Mouse (Mus musculus) 3T3-L1 (cell line): ENCODE results near the gene Rag1.

Experiments used
- DNase-seq: peaks from one replicate; pipeline ENCODE4 v3.0.0-alpha.2; 2015; ENCODE audit warnings: low read depth, low spot score

The Rag1 gene

DNA sequence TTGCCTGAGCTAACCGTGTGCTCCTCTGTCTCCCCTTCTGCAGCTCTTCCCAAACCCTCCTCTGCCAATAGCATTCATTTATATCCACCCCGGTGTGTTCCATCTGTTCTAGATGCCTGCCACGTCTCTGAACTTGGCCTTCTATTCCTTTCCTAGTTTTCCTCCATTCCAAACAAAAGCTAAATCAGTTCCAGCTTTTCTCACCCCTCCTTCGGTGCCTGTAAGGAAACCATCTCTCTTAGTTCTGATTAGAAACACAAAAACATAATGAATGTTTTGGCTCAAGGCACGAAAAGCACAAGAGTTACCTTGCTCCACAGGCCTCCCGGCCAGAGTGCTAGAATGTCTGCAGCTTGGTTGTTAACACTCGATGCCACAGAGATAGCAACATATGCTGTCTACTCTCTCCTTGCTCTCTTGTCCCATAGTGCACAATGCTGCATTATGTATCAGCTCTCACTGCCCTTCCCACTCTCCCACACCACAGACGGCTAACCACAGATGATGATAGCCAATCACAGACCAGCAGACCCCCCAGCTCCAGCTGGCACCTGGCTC, at the start of gene Rag1, which contains the start of gene B230118H07Rik:
Gene Rag1, minus strand, starts transcription at position 388 of the 558 bp plus-strand sequence.
Gene B230118H07Rik, minus strand, starts transcription at position 419 of the 558 bp plus-strand sequence.
- DNase-seq, result no peak

DNA sequence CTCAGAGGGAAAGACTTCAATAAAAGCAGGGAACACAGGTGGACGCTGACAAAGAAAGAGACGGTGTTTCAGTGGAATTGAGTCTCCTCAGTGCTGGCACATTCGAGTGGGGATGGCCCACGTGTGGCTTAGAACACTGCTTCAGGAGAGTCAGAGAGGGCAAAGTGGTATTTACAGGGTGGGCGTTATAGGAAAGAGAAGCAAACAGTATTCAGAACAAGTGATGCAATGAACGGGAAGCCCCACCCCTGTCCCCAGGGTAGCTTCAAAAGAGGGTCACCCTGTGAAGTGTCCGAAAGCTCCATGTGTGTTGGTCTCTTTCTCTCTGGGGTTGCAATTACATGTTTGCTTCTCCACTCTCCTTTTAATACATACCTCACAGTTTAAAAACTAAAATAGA, 46.3 kb upstream of the Rag1 start:
- no peak for DNase-seq

DNA sequence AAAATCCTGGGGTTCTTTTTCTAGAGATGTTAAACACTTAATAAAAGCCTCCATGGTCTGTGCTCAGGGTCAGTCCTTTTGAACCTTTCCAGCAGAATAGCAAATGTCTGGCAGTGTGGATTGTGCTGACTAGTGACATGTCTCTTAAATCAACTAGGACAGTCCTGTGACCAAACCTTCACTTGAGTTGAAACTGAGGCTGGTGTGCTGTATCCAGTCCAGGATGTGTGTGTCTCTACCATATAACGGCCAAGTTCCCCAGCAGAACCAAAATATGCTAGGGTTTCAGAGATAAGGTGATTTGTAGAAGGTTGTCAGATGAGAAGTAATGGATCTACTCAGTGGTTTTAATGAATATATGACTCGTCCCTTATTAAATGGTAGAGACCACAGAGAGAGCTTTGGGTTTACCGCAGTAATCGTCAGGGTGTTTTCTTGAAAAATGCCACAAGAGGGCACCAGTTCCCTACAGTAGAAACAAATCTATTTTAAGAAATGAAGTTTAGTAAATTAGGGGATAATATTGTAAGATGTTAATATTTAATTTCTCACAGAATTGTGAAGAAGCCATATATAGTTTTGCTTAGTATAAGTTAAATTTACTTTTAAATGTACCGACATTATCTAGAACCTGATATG, 44.4 kb upstream of the Rag1 start:
- DNase-seq, result peak; percentile 57

DNA sequence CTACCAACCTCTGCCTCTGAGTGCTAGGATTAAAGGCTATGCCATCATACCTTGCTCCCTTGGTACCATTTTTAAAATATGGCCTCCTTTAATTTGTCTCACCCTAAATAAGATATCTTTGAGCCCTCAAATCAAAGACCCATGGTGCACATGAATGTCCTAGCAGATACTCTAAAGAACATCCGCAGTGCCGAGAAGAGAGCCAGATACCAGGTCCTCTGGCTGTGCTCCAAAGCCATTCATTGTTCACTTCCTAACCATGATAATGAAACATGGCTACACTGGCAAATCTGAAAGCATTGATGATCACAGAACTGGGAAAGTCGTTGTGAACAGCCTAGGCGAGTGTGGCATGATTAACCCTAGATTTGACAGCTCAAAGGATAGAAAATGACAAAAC, 43.7 kb upstream of the Rag1 start:
- no peak for DNase-seq

DNA sequence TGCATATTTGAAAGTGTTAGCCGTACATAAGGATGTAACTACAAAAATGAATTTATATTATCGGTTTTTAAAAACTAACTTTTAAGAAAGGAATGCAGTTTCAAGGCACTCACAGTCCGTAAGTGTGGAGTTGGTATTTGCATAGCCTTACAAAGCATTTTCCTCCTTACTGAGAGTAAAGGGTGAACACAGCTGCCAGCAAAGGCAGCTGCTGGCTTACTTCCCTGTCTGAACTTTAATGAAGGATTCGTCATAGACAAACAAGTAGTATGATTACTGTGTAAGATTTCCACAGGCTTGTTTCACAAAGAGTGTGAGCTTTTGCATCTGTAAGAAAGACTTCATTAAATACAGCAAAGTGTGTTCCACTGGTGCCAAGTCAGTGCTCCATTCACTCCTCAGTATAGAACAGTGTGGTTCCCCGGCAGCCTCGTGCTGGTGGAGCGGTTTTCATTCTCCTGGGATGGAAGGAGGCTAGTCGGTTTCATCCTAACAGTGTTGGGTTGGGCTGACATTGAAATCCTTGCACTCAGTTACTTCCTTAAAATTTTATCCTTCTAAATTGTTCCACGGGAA, 41.0 kb upstream of the Rag1 start:
- no peak for DNase-seq

DNA sequence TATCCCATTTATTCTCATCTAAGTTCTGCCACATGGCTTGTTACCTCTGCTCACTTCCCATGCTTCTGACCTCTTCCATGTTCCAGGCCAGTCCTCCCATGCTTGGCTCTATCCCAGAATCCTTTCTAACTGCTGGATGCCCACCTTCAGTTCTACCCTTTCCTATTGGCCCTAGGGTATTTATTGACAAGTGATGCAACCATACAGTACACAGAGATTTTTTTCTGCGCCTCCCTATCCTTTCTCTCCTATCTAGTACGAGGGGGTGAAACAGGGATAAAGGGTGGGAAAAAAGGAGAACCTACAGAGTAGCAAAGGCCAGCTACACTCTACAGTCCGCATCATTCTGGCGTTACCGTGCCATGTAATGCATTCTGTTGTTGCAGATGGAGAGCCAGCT, 38.7 kb upstream of the Rag1 start:
- no peak for DNase-seq

DNA sequence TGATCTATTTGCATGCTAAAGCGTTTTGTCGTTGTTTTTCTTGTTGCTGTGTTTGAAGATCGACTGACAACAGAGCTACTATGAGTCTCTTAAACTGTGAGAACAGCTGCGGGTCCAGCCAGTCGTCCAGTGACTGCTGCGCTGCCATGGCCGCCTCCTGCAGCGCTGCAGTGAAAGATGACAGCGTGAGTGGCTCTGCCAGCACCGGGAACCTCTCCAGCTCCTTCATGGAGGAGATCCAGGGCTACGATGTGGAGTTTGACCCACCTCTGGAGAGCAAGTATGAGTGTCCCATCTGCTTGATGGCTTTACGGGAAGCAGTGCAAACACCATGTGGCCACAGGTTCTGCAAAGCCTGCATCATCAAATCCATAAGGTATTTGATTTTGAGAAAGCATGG, 35.1 kb upstream of the Rag1 start:
- no peak for DNase-seq

DNA sequence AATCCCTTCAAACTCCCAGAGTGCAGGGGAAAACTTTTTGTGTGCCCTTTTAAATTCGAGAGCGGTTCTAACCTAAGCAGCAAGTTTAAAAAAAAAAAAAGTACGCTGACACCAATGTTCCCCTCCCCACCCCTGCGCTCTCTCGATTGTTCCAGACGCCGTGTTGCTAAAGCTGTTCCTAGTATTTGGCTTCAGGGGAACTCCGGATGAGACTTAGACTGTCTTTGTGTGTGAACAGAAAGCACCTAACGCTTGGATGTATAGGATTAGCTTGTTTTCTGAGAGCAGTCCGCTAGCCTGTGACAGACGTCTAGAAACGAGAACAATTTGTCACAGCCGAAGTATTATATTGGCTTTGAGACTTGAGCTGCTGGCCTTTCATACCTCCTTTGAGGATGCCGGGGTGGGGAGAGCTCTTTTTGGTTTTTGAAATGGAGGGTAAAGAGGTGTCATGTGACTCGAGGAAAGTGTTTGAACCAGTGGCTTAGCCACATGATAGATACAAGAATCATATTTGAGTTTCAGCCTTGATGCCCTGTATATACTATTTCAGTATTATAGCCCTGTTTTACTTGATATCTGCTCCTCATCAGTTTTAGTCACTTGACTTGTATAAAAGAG, 30.0 kb upstream of the Rag1 start:
- peak; percentile 35 for DNase-seq

DNA sequence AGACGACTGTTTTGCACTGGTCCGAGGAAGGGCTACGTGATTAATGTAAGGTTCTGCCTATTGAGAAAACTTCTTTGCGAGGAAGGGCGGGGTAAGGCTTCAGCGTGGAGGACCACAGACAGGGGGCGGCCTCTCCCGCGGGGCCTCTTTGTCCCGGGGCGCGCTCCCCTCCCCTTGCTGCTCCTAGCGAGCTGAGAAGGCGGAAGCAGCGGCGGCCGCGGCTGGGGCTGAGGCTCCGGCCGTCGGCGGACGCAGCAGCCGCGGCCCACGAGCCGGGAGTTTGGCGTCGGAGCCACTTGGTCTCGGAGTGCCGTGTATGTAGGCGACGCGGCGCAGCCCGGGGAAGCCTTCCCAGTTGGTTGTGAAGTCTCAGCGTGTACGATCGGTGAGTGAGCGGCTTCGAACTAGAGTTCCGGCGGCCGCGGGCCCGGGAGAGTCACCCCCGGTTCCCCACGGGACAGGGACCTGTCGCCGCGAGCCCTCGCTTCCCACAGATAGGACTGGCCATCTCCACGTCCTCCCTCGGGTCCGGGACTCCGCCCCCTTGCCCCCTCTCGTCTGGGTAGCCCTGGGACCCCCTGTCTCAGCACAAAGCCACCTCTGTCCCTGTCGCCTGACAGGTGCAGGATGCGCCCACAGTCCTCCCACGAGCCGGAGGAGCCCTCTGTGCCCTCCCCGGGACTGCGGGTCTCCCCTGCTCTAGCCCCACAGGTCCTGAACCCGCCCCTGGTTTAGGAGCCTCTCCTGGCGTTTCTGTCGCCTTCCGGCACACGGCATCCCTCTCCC, 29.1 kb upstream of the Rag1 start, which contains the start of gene Traf6:
Gene Traf6, plus strand, starts transcription at position 194 of the 786 bp plus-strand sequence.
- DNase-seq, result peak; percentile 91

DNA sequence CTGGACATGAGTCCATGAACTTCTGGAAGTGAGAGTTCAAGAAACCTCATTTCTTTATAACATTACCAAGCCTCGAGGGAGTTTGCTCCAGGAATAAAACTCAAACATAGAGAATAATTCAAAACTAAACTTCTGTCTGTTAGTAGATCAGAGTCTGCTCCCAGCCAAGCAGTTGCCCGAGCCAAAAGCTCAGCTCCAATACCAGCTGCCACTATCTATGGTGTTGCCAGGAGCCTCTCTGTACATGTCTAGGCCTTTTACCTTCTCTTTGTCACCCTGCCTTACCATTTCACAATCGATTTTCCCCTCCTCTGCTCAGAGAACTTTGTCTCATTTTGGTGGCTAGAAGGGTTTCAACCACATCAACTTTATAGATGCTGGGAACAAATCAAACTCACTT, 24.2 kb upstream of the Rag1 start:
- DNase-seq, result no peak

DNA sequence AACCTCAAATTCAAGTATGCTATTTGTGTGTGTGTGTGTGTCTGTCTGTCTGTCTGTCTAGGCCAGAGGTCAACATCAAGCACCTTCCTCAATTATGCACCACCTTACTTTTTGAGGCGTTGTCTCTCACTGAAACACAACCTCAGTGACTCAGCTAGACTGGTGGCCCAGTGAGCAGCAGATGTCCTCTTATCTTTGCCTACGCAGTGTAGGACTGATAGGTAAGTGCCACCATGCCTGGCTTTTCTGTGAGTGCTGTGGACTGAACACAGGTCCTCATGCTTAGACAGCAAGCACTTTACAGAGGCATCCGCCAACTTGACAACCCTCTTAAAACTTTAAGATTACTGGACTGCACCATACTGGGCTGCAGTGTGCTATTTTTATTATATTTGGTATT, 19.4 kb upstream of the Rag1 start:
- DNase-seq, result no peak

DNA sequence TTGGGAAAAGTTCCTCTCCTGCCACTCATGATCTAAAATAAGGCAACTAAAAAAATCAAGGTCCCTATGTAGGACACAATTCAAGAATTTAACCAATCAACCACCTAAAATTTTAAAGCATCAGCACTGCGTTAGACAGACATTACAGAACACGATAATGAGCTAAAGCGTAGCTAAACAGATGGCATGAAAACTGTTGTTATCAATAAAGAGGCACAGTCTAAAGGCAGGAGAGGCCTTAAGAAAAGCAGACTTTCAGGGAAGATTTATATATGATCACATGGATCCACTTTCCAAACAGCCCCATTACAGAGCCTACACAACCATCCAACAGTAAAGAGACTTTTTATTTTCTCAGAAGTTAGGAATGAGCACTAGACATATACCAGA, 16.4 kb upstream of the Rag1 start:
- no peak for DNase-seq

DNA sequence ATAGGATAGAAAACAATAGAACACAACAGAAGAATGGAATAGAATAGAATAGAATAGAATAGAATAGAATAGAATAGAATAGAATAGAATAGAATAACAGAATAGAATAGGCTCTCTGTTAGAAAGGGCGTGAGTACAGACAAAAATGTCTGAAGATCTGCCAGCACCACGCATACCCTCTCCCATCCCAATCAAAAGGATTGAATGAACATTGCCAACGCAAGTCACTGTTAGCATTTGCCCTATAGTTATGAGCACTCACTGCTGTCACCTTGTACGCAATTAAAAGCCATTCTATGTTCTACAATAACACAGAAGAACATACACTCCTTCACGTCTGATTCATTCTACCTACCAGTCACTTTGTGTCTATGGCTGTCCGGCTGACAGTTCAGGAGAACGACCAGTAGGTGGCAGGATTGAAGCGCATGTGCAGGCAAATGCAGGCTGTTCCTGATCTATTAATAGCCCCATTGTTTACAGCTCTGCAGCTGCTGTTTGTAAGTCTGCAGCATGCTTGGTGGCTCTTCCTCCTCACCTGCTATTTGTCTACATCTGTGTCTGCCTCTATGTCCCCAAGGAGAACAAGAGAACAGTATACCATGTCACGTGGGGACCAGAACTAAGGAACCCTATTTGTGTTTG, 15.9 kb upstream of the Rag1 start:
- DNase-seq, result peak; percentile 88

DNA sequence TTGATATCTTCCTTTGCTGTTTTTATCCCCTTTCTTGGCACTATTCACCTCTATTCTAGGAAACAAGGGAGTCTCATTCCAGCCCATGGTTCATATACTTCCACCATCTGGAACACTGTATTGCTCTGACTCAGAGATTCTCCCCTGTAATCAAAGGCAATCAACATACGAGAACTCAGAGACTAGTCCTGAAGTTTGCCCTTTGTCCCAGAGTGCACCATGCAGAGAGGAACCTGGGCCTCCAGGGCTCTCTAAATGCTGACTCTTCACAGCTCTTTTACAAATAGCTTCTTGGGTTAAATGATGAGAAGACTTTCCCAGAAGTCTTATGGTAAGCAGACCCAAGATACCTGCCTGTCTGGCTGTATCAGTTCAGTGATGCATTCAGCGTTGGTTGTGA, 11.2 kb upstream of the Rag1 start:
- no peak for DNase-seq

DNA sequence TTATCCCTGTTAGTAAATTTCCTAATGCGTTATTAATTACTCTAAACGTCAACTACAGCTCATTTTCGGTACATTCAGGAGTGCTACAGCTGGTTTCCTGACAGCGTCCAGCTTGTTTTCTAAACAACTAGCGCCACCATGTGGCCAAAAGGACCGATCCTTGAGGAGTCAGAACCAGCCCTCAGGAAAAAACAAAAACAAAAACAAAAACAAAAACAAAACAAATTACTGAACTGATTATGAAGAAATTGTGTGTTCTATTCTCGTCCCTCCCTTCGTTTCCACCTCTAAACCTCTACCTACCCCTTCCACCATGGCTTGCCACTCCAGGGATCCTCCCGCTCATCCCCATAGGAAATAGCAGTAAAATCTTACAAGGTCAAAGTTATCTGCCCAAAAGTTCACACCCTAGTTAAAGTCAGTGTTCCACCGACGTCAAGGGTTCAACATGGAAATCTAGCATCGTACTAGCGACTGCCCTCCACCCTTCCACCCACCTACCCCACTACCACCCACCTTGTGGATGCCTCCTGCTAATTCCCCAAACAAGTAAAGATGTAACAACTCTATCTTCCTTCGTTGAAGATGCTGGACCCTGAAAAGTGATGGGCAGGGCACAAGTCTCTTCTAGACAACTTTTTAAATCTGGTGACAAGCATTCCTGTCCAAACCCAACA, 3.8 kb upstream of the Rag1 start:
- DNase-seq, result peak; percentile 80

DNA sequence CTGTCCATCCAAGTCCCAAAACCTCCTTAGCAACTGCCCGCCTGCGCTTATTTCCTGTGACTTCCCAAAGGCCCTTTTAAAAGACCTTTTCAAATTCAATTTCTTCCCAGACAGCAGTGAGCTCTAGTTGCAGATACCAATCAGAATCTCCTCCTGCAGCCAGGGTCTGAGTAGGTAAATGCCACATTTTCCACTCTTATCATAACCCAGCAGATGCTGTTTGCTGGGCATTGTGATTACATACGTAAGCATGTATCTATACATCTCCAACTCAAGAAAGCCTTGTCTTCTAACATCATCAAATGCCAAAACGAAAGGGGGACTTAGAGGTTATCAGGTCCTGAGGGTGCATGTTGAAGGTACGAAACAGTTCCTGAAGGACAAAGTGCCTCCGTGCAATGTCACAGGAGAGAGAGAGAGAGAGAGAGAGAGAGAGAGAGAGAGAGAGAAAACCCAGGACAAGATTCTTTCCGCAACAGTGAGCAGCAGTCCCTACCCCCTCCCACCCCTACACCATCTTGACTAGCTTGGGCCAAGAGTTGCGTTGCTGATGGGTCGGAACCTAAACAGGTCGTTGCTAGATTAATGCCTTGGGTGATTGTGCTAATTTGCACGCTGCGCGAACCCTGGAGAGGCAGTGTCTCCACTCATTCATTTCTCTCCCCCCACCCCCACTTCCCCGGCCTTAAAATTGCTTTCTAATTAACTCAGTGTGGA, 3.1 kb upstream of the Rag1 start:
- DNase-seq, result no peak

DNA sequence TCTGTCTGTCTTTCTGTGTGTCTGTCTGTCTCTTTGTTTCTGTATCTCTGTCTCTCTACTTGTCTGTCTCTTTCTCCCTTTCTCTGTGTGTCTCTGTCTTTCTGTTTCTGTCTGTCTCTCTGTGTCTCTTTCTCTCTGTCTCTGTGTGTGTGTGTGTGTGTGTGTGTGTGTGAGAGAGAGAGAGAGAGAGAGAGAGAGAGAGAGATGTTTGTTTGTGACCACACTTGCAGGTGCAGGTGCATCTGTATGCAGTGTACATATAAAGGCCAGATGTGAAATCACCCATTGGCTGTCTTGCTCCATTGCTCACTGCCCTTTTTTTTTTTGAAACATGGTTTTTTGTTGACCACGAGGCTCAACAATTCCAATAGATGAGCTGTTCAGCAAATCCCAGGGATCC, 1.1 kb upstream of the Rag1 start:
- DNase-seq, result no peak

DNA sequence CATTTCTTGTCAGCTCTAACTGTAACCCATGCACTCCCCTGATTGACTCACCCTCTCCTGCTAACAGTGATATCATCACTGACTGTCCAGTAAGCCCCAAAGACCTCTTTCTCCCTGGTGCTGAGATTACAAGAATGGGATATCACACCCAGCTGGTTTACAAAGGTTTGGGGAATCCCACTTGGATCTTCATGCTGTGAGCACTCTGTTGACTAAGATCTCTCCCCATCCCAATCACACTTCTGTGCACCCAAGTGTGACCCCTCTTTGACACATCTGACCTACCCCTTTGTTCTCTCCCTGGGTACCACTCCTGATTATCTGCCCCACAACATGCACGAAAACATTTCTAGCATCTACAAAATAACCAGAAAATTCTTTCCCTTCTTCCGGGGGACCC, 940 bp downstream of the Rag1 start:
- DNase-seq, result no peak

DNA sequence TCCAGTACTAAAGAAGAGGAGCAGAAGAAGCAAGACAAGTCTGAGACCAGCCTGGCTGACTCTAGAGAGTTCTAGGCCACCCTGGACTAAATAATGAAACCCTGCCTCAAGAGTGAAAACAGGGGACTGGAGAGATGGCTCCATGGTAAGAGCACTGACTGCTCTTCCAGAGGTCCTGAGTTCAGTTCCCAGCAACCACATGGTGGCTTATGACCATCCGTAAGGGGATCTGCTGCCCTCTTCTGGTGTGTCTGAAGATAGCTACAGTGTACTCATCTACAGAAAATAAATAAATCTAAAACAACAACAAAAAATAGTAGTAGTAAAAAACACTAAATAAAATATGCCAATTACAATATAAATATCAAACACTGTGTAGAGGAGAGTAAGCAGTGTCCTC, 3.5 kb downstream of the Rag1 start:
- DNase-seq, result no peak

DNA sequence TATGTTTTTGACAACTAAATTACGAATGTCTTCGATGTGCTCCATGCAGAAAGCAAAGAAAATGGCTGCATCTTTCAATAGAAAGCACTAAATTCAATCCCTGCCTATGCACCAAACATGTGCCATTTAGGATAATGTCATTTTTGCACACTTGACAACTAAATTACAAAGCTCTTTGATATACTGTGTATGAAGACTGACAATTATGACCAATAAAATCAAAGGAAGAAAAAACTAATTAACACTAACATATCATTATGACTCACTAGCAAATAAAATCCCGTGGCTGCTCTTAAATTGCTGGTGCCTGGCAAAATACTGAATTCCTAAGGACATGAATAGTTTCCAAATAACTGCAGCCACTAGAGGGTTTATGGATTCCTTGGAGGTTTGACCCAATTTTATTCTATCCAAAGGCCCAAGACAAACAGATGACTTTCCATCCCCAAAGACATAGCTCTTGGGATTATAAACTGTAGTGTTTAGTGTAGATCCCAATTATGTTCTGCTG, 9.4 kb downstream of the Rag1 start:
- peak; percentile 9 for DNase-seq
